Mouse (Mus musculus): ENCODE data around the gene Vps29. TPM values are rescaled to one million over a fixed set of nuclear protein-coding genes. Genes with fewer than 3 reads are reported as not detected.

Vps29 gene
- polyA plus RNA-seq (2015; fragmentation: Nextera tagmentation; extraction: Ambion mirVana) = 191 and 192 TPM in 2 replicates

- Histone ChIP-seq H3K4me1 (peaks cover 9% of the 10 kb centered on the region), H3K27me3 (no peaks in the 10 kb centered on the region), H3K27ac (peak within 1 kb of the TSS; percentile 35), H3K9ac (peak within 1 kb of the TSS; percentile 96), H3K4me3 (peak within 1 kb of the TSS; percentile 97), H3K9me3 (no peaks in the 10 kb centered on the region), H3K36me3 (peaks cover 2% of the 10 kb centered on the region), H3K4me2 (peak within 1 kb of the TSS; percentile 79)
- ATAC-seq (ENCODE audit: insufficient number of reproducible peaks, insufficient read depth, low FRiP score, low TSS enrichment, low read depth) = peak; percentile 85
- 2% methylated on average over 51 of the region's 51 CpGs for WGBS
These were observed at the start of gene Vps29, which contains the start of gene Rad9b for GRCm38 (mm10) chr5:122353807-122354491. Gene Vps29, plus strand, starts transcription at chr5:122354369. Gene Rad9b, minus strand, starts transcription at chr5:122354233.

GRCm38 (mm10) chr5:122304541-122304940 lies 49.6 kb upstream of the Vps29 start:
- WGBS = 76% methylated on average over 6 of the region's 6 CpGs
- Histone ChIP-seq H3K4me3 (no peak overlapping the region), H3K36me3 (peaks cover 10% of the 10 kb centered on the region; the same call in 1 of the 2 replicates), H3K9ac (no peak overlapping the region), H3K9me3 (no peaks in the 10 kb centered on the region), H3K4me2 (no peak overlapping the region), H3K27me3 (no peaks in the 10 kb centered on the region), H3K27ac (peak overlapping the region; percentile 51; the same call in 1 of the 2 replicates), H3K4me1 (peaks cover 38% of the 10 kb centered on the region)
- no peak for ATAC-seq (ENCODE audit: insufficient number of reproducible peaks, insufficient read depth, low FRiP score, low TSS enrichment, low read depth)

- Histone ChIP-seq H3K9ac (no peak overlapping the region), H3K9me3 (no peaks in the 10 kb centered on the region), H3K4me3 (no peak overlapping the region), H3K27ac (no peak overlapping the region), H3K36me3 (peaks cover 12% of the 10 kb centered on the region; the same call in 1 of the 2 replicates), H3K4me2 (no peak overlapping the region), H3K4me1 (peaks cover 30% of the 10 kb centered on the region), H3K27me3 (no peaks in the 10 kb centered on the region)
- ATAC-seq (ENCODE audit: insufficient number of reproducible peaks, insufficient read depth, low FRiP score, low TSS enrichment, low read depth) = no peak
- 93% methylated on average over 7 of the region's 7 CpGs for WGBS
These were observed 48.7 kb upstream of the Vps29 start for GRCm38 (mm10) chr5:122305472-122305871.

GRCm38 (mm10) chr5:122306536-122306935 lies 47.6 kb upstream of the Vps29 start:
- H3K9me3 ChIP-seq = no peaks in the 10 kb centered on the region
- H3K4me2 ChIP-seq = no peak overlapping the region
- H3K27me3 ChIP-seq = no peaks in the 10 kb centered on the region
- peaks cover 21% of the 10 kb centered on the region for H3K36me3 ChIP-seq
- H3K9ac ChIP-seq = no peak overlapping the region
- H3K4me1 ChIP-seq = peaks cover 30% of the 10 kb centered on the region
- H3K27ac ChIP-seq = no peak overlapping the region
- H3K4me3 ChIP-seq = no peak overlapping the region
- WGBS = 78% methylated on average over 3 of the region's 3 CpGs
- no peak for ATAC-seq (ENCODE audit: insufficient number of reproducible peaks, insufficient read depth, low FRiP score, low TSS enrichment, low read depth)

GRCm38 (mm10) chr5:122310699-122311098 lies 43.5 kb upstream of the Vps29 start:
- peaks cover 10% of the 10 kb centered on the region for H3K4me1 ChIP-seq
- H3K9ac ChIP-seq = no peak overlapping the region
- no peaks in the 10 kb centered on the region for H3K9me3 ChIP-seq
- no peak overlapping the region for H3K4me2 ChIP-seq
- 82% methylated on average over 8 of the region's 8 CpGs for WGBS
- H3K27me3 ChIP-seq = no peaks in the 10 kb centered on the region
- no peak overlapping the region for H3K4me3 ChIP-seq
- no peak for ATAC-seq (ENCODE audit: insufficient number of reproducible peaks, insufficient read depth, low FRiP score, low TSS enrichment, low read depth)
- H3K36me3 ChIP-seq = peaks cover 50% of the 10 kb centered on the region
- no peak overlapping the region for H3K27ac ChIP-seq

- Histone ChIP-seq H3K4me1 (peaks cover 10% of the 10 kb centered on the region), H3K36me3 (peaks cover 53% of the 10 kb centered on the region), H3K9me3 (no peaks in the 10 kb centered on the region), H3K9ac (no peak overlapping the region), H3K4me2 (no peak overlapping the region), H3K27ac (no peak overlapping the region), H3K4me3 (no peak overlapping the region), H3K27me3 (no peaks in the 10 kb centered on the region)
- no peak for ATAC-seq (ENCODE audit: insufficient number of reproducible peaks, insufficient read depth, low FRiP score, low TSS enrichment, low read depth)
- WGBS = 73% methylated on average over 7 of the region's 7 CpGs
These were observed 42.5 kb upstream of the Vps29 start for GRCm38 (mm10) chr5:122311692-122312091.

- Histone ChIP-seq H3K9ac (no peak overlapping the region), H3K4me2 (no peak overlapping the region), H3K36me3 (peaks cover 60% of the 10 kb centered on the region), H3K27me3 (no peaks in the 10 kb centered on the region), H3K4me1 (peaks cover 10% of the 10 kb centered on the region), H3K9me3 (no peaks in the 10 kb centered on the region), H3K27ac (no peak overlapping the region), H3K4me3 (no peak overlapping the region)
- ATAC-seq (ENCODE audit: insufficient number of reproducible peaks, insufficient read depth, low FRiP score, low TSS enrichment, low read depth) = no peak
- 89% methylated on average over 4 of the region's 4 CpGs for WGBS
These were observed 41.8 kb upstream of the Vps29 start for GRCm38 (mm10) chr5:122312346-122312745.

GRCm38 (mm10) chr5:122312942-122313684 lies 41.1 kb upstream of the Vps29 start:
- no peaks in the 10 kb centered on the region for H3K27me3 ChIP-seq
- H3K9me3 ChIP-seq = no peaks in the 10 kb centered on the region
- H3K27ac ChIP-seq = no peak overlapping the region
- no peak for ATAC-seq (ENCODE audit: insufficient number of reproducible peaks, insufficient read depth, low FRiP score, low TSS enrichment, low read depth)
- peaks cover 67% of the 10 kb centered on the region for H3K36me3 ChIP-seq
- H3K9ac ChIP-seq = no peak overlapping the region
- no peak overlapping the region for H3K4me3 ChIP-seq
- WGBS = 91% methylated on average over 17 of the region's 17 CpGs
- peaks cover 10% of the 10 kb centered on the region for H3K4me1 ChIP-seq
- no peak overlapping the region for H3K4me2 ChIP-seq

- H3K4me2 ChIP-seq = no peak overlapping the region
- peak; percentile 64 for ATAC-seq (ENCODE audit: insufficient number of reproducible peaks, insufficient read depth, low FRiP score, low TSS enrichment, low read depth)
- peak overlapping the region; percentile 56 for H3K27ac ChIP-seq
These were observed 39.1 kb upstream of the Vps29 start for GRCm38 (mm10) chr5:122314966-122315667.

GRCm38 (mm10) chr5:122317329-122318045 lies 36.7 kb upstream of the Vps29 start:
- WGBS = 81% methylated on average over 11 of the region's 11 CpGs
- H3K4me1 ChIP-seq = peaks cover 10% of the 10 kb centered on the region
- ATAC-seq (ENCODE audit: insufficient number of reproducible peaks, insufficient read depth, low FRiP score, low TSS enrichment, low read depth) = no peak
- H3K36me3 ChIP-seq = peaks cover 65% of the 10 kb centered on the region
- H3K9me3 ChIP-seq = no peaks in the 10 kb centered on the region
- no peak overlapping the region for H3K27ac ChIP-seq
- no peaks in the 10 kb centered on the region for H3K27me3 ChIP-seq
- H3K9ac ChIP-seq = no peak overlapping the region
- no peak overlapping the region for H3K4me3 ChIP-seq
- no peak overlapping the region for H3K4me2 ChIP-seq

More at GRCm38 (mm10) chr5:122314966-122315667, 39.1 kb upstream of the Vps29 start:
- Histone ChIP-seq H3K4me3 (no peak overlapping the region), H3K27me3 (no peaks in the 10 kb centered on the region), H3K9me3 (no peaks in the 10 kb centered on the region), H3K9ac (no peak overlapping the region), H3K4me1 (peaks cover 10% of the 10 kb centered on the region), H3K36me3 (peaks cover 63% of the 10 kb centered on the region)
- 61% methylated on average over 20 of the region's 20 CpGs for WGBS

- no peak overlapping the region for H3K27ac ChIP-seq
- H3K36me3 ChIP-seq = peaks cover 65% of the 10 kb centered on the region
These were observed 36.1 kb upstream of the Vps29 start for GRCm38 (mm10) chr5:122318100-122318499.

More at GRCm38 (mm10) chr5:122318100-122318499, 36.1 kb upstream of the Vps29 start:
- peaks cover 10% of the 10 kb centered on the region for H3K4me1 ChIP-seq
- no peak overlapping the region for H3K4me3 ChIP-seq
- no peak overlapping the region for H3K9ac ChIP-seq
- ATAC-seq (ENCODE audit: insufficient number of reproducible peaks, insufficient read depth, low FRiP score, low TSS enrichment, low read depth) = no peak
- WGBS = 74% methylated on average over 3 of the region's 3 CpGs
- H3K4me2 ChIP-seq = no peak overlapping the region
- H3K27me3 ChIP-seq = no peaks in the 10 kb centered on the region
- H3K9me3 ChIP-seq = no peaks in the 10 kb centered on the region

Data from embryonic facial prominence, embryonic 13.5 days (tissue).